Mouse (Mus musculus) lung, postnatal 0 days (tissue): ENCODE data around the gene Znrd1. TPM values are rescaled to one million over a fixed set of nuclear protein-coding genes. Genes with fewer than 3 reads are reported as not detected.
A peak's percentile ranks its signal among the peaks of the same experiment; 100 is the strongest.

Experiments used
- ATAC-seq: fragments of 200-750 bp; cut with Nextera tagmentation; 2 replicates; pipeline ENCODE4 v1.8.0; 2017; ENCODE audit warnings: moderate library complexity
- DNase-seq: peaks from one replicate; pipeline ENCODE4 v3.0.0-alpha.2; 2016; ENCODE audit warnings: low spot score
- H3K27ac ChIP-seq: fragments of 300-500 bp; sonication (generic); 2 replicates; pipeline ENCODE4 v1.5.1; 2014; ENCODE audit warnings: antibody characterized with exemption, mild to moderate bottlenecking, low read length, mixed read lengths
- H3K27me3 ChIP-seq: fragments of 300-500 bp; sonication (generic); replicated peaks from 2 replicates; pipeline ENCODE4 v1.6.1; 2014; ENCODE audit warnings: low read length, mixed read lengths; ENCODE audit not compliant: insufficient read depth
- H3K36me3 ChIP-seq: fragments of 300-500 bp; sonication (generic); 2 replicates; pipeline ENCODE4 v1.6.1; 2014; ENCODE audit warnings: low read length, mixed read lengths; ENCODE audit not compliant: insufficient read depth
- H3K4me1 ChIP-seq: fragments of 300-500 bp; sonication (generic); 2 replicates; pipeline ENCODE4 v1.6.1; 2014; ENCODE audit warnings: antibody characterized with exemption, low read depth, low read length, mixed read lengths; ENCODE audit not compliant: insufficient read depth
- H3K4me2 ChIP-seq: fragments of 300-500 bp; sonication (generic); replicated peaks from 2 replicates; pipeline ENCODE4 v1.6.1; 2014; ENCODE audit warnings: low read depth, mild to moderate bottlenecking, low read length, moderate library complexity, mixed read lengths
- H3K4me3 ChIP-seq: fragments of 300-500 bp; sonication (generic); 2 replicates; pipeline ENCODE4 v1.5.1; 2014; ENCODE audit warnings: low read depth, low read length
- H3K9ac ChIP-seq: fragments of 300-500 bp; sonication (generic); replicated peaks from 2 replicates; pipeline ENCODE4 v1.6.1; 2014; ENCODE audit warnings: low read depth, mild to moderate bottlenecking
- H3K9me3 ChIP-seq: fragments of 300-500 bp; sonication (generic); 2 replicates; pipeline ENCODE4 v1.6.1; 2016; ENCODE audit warnings: low read length, mixed read lengths
- CTCF ChIP-seq: IDR thresholded peaks from 2 replicates; pipeline ENCODE4 v1.5.1; 2016; ENCODE audit warnings: antibody characterized with exemption, mild to moderate bottlenecking
- EP300 ChIP-seq: IDR thresholded peaks from 2 replicates; pipeline ENCODE4 v1.6.1; 2016; ENCODE audit warnings: antibody characterized with exemption, mild to moderate bottlenecking, control low read depth
- WGBS: fragments of 180-500 bp; shearing (Covaris S2); extraction: QIAGEN DNeasy Blood & Tissue Kit; methylation state at CpG from one replicate; pipeline ENCODE4 v1.1.7; 2014; 5-methylcytosine and 5-hydroxymethylcytosine counted together
- polyA plus RNA-seq: library from polyadenylated mRNA; unstranded; fragments of >200 nt; fragmentation: Nextera tagmentation; extraction: Ambion mirVana; gene quantifications from 2 replicates; pipeline ENCODE4 v1.2.1, GENCODE M21; 2015

Gene Znrd1
- polyA plus RNA-seq, 1 experiment from 2014 or later, result 72.8 TPM

GRCm38 (mm10) chr17:36908235-36908634 is 50.1 kb downstream of the Znrd1 start:
- no peaks in the 10 kb centered on the region for H3K4me1 ChIP-seq
- no peaks in the 10 kb centered on the region for H3K27me3 ChIP-seq
- H3K4me2 ChIP-seq, result no peak overlapping the region
- no peak for TF ChIP-seq EP300
- TF ChIP-seq CTCF, result no peak
- H3K36me3 ChIP-seq, result no peaks in the 10 kb centered on the region
- DNase-seq (peak; percentile 20), ATAC-seq (no peak; the same call in 1 of the 2 replicates)
- WGBS, result 26% methylated on average over 1 of the region's 1 CpGs
- H3K4me3 ChIP-seq, result no peak overlapping the region
- H3K27ac ChIP-seq, result no peak overlapping the region
- no peak overlapping the region for H3K9ac ChIP-seq
- H3K9me3 ChIP-seq, result no peaks in the 10 kb centered on the region

Other genes with a start within 250 kb of the Znrd1 start
- not detected in 2 replicates for gene H2-M10.5, start 185.6 kb downstream of the Znrd1 start, polyA plus RNA-seq
- not detected in 2 replicates for gene H2-M10.6, start 146.4 kb downstream of the Znrd1 start, polyA plus RNA-seq
- gene Trim26, start 121.4 kb downstream of the Znrd1 start, polyA plus RNA-seq, result 29.7 and 35.3 TPM in 2 replicates
- 0.10 and 0.14 TPM in 2 replicates for gene Trim15, start 91.3 kb downstream of the Znrd1 start, polyA plus RNA-seq
- gene Trim10, start 89.0 kb downstream of the Znrd1 start, polyA plus RNA-seq, result 3.5 and 3.6 TPM in 2 replicates
- gene Trim40, start 68.4 kb downstream of the Znrd1 start, polyA plus RNA-seq, result not detected in 2 replicates
- not detected in 2 replicates for gene Trim31, start 60.4 kb downstream of the Znrd1 start, polyA plus RNA-seq
- 13.4 and 13.5 TPM in 2 replicates for gene Rnf39, start 15.6 kb downstream of the Znrd1 start, polyA plus RNA-seq
- 96.9 and 108 TPM in 2 replicates for gene Ppp1r11, start 6.8 kb downstream of the Znrd1 start, polyA plus RNA-seq
- gene Znrd1as, start within 50 bp of the Znrd1 start, polyA plus RNA-seq, result 5.1 and 6.1 TPM in 2 replicates
- 0.14 TPM in 1 of 2 replicates, not detected in the other for gene 2410137M14Rik, start 22.7 kb upstream of the Znrd1 start, polyA plus RNA-seq
- 0.13 and 0.21 TPM in 2 replicates for gene H2-M5, start 31.0 kb upstream of the Znrd1 start, polyA plus RNA-seq
- gene Zfp57, start 42.6 kb upstream of the Znrd1 start, polyA plus RNA-seq, result 35.6 and 44.3 TPM in 2 replicates
- gene Mog, start 64.8 kb upstream of the Znrd1 start, polyA plus RNA-seq, result 0.07 TPM in 1 of 2 replicates, not detected in the other
- 5.8 and 6.2 TPM in 2 replicates for gene Gabbr1, start 87.4 kb upstream of the Znrd1 start, polyA plus RNA-seq
- gene Olfr90, start 129.9 kb upstream of the Znrd1 start, polyA plus RNA-seq, result not detected in 2 replicates
- not detected in 2 replicates for gene Olfr91, start 139.7 kb upstream of the Znrd1 start, polyA plus RNA-seq
- not detected in 2 replicates for gene Olfr92, start 161.5 kb upstream of the Znrd1 start, polyA plus RNA-seq
- gene Olfr93, start 202.9 kb upstream of the Znrd1 start, polyA plus RNA-seq, result not detected in 2 replicates
- gene Ubd, start 235.3 kb upstream of the Znrd1 start, polyA plus RNA-seq, result not detected in 2 replicates
- not detected in 2 replicates for gene Olfr94, start 242.4 kb upstream of the Znrd1 start, polyA plus RNA-seq